Mouse (Mus musculus) liver, embryonic 14.5 days (tissue): Measurements from ENCODE around the gene Gon7. TPM values are rescaled to one million over a fixed set of nuclear protein-coding genes. Genes with fewer than 3 reads are reported as not detected.
A peak's percentile ranks its signal among the peaks of the same experiment; 100 is the strongest.

Experiments
- ATAC-seq: fragments of 200-750 bp; cut with Nextera tagmentation; 2 replicates; pipeline ENCODE4 v1.8.0; 2017; ENCODE audit warnings: moderate number of reproducible peaks, mild to moderate bottlenecking, moderate library complexity; ENCODE audit not compliant: insufficient read depth
- DNase-seq, 3 experiments: peaks; one replicate each; pipeline ENCODE4 v3.0.0-alpha.2; 2012 to 2013; ENCODE audit warnings: low read depth in 3 of 3, low spot score in 3 of 3
- H3K27ac ChIP-seq: fragments of 300-500 bp; sonication (generic); 2 replicates; pipeline ENCODE4 v1.5.1; 2014; ENCODE audit warnings: moderate library complexity, mild to moderate bottlenecking, control low read depth, inconsistent platforms
- H3K27me3 ChIP-seq: fragments of 300-500 bp; sonication (generic); 2 replicates; pipeline ENCODE4 v1.6.1; 2014; ENCODE audit warnings: mild to moderate bottlenecking, low read length, moderate library complexity; ENCODE audit not compliant: control insufficient read depth, insufficient read depth
- H3K36me3 ChIP-seq: fragments of 300-500 bp; sonication (generic); replicated peaks from 2 replicates; pipeline ENCODE4 v1.6.1; 2014; ENCODE audit warnings: low read depth; ENCODE audit not compliant: control insufficient read depth, insufficient read depth
- H3K4me1 ChIP-seq, 2 experiments: fragments of 200-500 bp in 1 of 2; fragments of 300-500 bp in 1 of 2; sonication (generic) in 1 of 2; replicated peaks; 2 replicates each; pipeline ENCODE4 v1.6.1; 2012 to 2014; ENCODE audit warnings: antibody characterized with exemption in 1 of 2, inconsistent platforms in 1 of 2, low read length in 1 of 2; ENCODE audit not compliant: control insufficient read depth in 2 of 2, insufficient read depth in 2 of 2
- H3K4me2 ChIP-seq: fragments of 300-500 bp; sonication (generic); 2 replicates; pipeline ENCODE4 v1.6.1; 2014; ENCODE audit warnings: low read depth, mild to moderate bottlenecking, control low read depth, moderate library complexity
- H3K4me3 ChIP-seq, 2 experiments: fragments of 200-500 bp in 1 of 2; fragments of 300-500 bp in 1 of 2; sonication (generic) in 1 of 2; 2 replicates each; pipeline ENCODE4 v1.5.1; 2012 to 2014; ENCODE audit warnings: low read depth in 2 of 2, low read length in 2 of 2, mild to moderate bottlenecking in 2 of 2, control low read depth in 1 of 2, inconsistent platforms in 1 of 2, moderate library complexity in 1 of 2; ENCODE audit not compliant: insufficient read depth in 1 of 2
- H3K9ac ChIP-seq: fragments of 300-500 bp; sonication (generic); replicated peaks from 2 replicates; pipeline ENCODE4 v1.6.1; 2014; ENCODE audit warnings: mild to moderate bottlenecking, control low read depth, moderate library complexity
- H3K9me3 ChIP-seq: fragments of 300-500 bp; sonication (generic); 2 replicates; pipeline ENCODE4 v1.6.1; 2016; ENCODE audit warnings: low read length, mixed read lengths; ENCODE audit not compliant: control insufficient read depth
- CTCF ChIP-seq: IDR thresholded peaks from 2 replicates; pipeline ENCODE4 v1.5.1; 2016; ENCODE audit warnings: antibody characterized with exemption, low read depth, control low read depth
- EP300 ChIP-seq: IDR thresholded peaks from 2 replicates; pipeline ENCODE4 v1.6.1; 2016; ENCODE audit warnings: antibody characterized with exemption, low read depth
- WGBS: fragments of 180-500 bp; shearing (Covaris S2); extraction: QIAGEN DNeasy Blood & Tissue Kit; methylation state at CpG from one replicate; pipeline ENCODE4 v1.1.7; 2014; ENCODE audit not compliant: insufficient replicate concordance; 5-methylcytosine and 5-hydroxymethylcytosine counted together
- polyA plus RNA-seq, 2 experiments: library from polyadenylated mRNA; depleted of rRNA in 1 of 2; stranded (reverse) in 1 of 2; unstranded in 1 of 2; fragments of >200 nt; fragmentation: Nextera tagmentation in 1 of 2; extraction: Ambion mirVana in 1 of 2; gene quantifications; 2 replicates each; pipeline versions ENCODE4 v1.2.1 to v1.2.3; 2012 to 2014

Gene Gon7
- polyA plus RNA-seq, 2 experiments, result 6.9 to 9.3 TPM

- 72% methylated on average over 11 of the region's 11 CpGs for WGBS
- Histone ChIP-seq H3K27ac (no peak overlapping the region), H3K36me3 (no peaks in the 10 kb centered on the region), H3K4me2 (no peak overlapping the region), H3K9me3 (no peaks in the 10 kb centered on the region), H3K9ac (no peak overlapping the region), H3K27me3 (no peaks in the 10 kb centered on the region), H3K4me3 (no peak overlapping the region), H3K4me1 (peaks cover 0 to 7% of the 10 kb centered on the region in 2 experiments; a peak in 2 of 4 replicates)
- TF ChIP-seq EP300 (no peak), CTCF (no peak)
- ATAC-seq, result no peak
- DNase-seq, result no peak
These were observed 35.2 kb downstream of the Gon7 start for GRCm38 (mm10) chr12:102722451-102722850.

- Histone ChIP-seq H3K36me3 (no peaks in the 10 kb centered on the region), H3K9ac (no peak overlapping the region), H3K9me3 (no peaks in the 10 kb centered on the region), H3K4me2 (no peak overlapping the region), H3K4me1 (0 out of 4 replicates have a peak, but pooled peaks cover 0 to 2% of the 10 kb centered on the region in 2 experiments), H3K4me3 (no peak overlapping the region), H3K27ac (no peak overlapping the region), H3K27me3 (no peaks in the 10 kb centered on the region)
- DNase-seq, result no peak
- 38% methylated on average over 13 of the region's 13 CpGs for WGBS
- ATAC-seq, result 0 out of 2 replicates have a peak, but pooled peaks have one; percentile 40
- no peak for TF ChIP-seq EP300
- TF ChIP-seq CTCF, result peak; percentile 82
These were observed 37.9 kb downstream of the Gon7 start for GRCm38 (mm10) chr12:102719552-102720315.

- Histone ChIP-seq H3K4me2 (no peak overlapping the region), H3K27me3 (no peaks in the 10 kb centered on the region), H3K4me1 (0 out of 4 replicates have a peak, but pooled peaks cover 0 to 2% of the 10 kb centered on the region in 2 experiments), H3K4me3 (no peak overlapping the region), H3K9ac (no peak overlapping the region), H3K9me3 (no peaks in the 10 kb centered on the region), H3K36me3 (no peaks in the 10 kb centered on the region), H3K27ac (no peak overlapping the region)
- WGBS, result 67% methylated on average over 10 of the region's 10 CpGs
- ATAC-seq (no peak), DNase-seq (no peak)
- TF ChIP-seq CTCF (no peak), EP300 (no peak)
These were observed 42.8 kb downstream of the Gon7 start for GRCm38 (mm10) chr12:102714654-102715395.

DNA sequence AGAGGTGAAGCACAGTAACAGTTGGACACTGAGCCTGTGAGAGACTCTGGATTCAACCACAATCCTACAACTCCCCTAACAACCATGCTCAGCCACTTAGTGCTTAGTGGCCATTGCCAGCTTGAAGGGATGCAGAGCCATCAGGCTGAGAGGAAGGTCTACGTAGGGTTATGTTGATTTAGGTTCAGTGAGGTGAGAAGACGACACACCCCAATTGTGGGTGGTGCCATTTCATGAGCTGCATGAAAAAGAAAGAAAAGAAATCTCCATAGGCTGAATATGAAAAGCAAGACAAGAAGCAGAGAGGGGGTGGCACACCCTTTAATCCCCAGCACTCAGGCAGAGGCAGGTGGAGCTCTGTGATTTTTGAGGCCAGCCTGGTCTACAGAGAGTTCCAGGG is 43.5 kb downstream of the Gon7 start:
- Histone ChIP-seq H3K4me1 (0 out of 4 replicates have a peak, but pooled peaks cover 0 to 2% of the 10 kb centered on the region in 2 experiments), H3K27me3 (no peaks in the 10 kb centered on the region), H3K36me3 (no peaks in the 10 kb centered on the region), H3K27ac (no peak overlapping the region), H3K4me2 (no peak overlapping the region), H3K9ac (no peak overlapping the region), H3K9me3 (no peaks in the 10 kb centered on the region), H3K4me3 (no peak overlapping the region)
- TF ChIP-seq EP300 (no peak), CTCF (no peak)
- DNase-seq, result no peak
- 50% methylated on average over 2 of the region's 2 CpGs for WGBS
- no peak for ATAC-seq
